Mouse (Mus musculus): ENCODE results near the gene Noxa1. TPM values are rescaled to one million over a fixed set of nuclear protein-coding genes. Genes with fewer than 3 reads are reported as not detected.

Noxa1 gene
- total RNA-seq, 1 experiment from 2014 or later: not detected

- no peak for ATAC-seq (replicated peaks in 1 of 2; ENCODE audit: insufficient read depth in 1 of 2, low FRiP score in 2 of 2, low TSS enrichment in 1 of 2, low read depth in 1 of 2, poor library complexity in 2 of 2, severe bottlenecking in 2 of 2)
Measured at GRCm38 (mm10) chr2:25058926-25059325, 36.0 kb downstream of the Noxa1 start.

GRCm38 (mm10) chr2:25055409-25056155, 39.4 kb downstream of the Noxa1 start:
- no peak for ATAC-seq (replicated peaks in 1 of 2; ENCODE audit: insufficient read depth in 1 of 2, low FRiP score in 2 of 2, low TSS enrichment in 1 of 2, low read depth in 1 of 2, poor library complexity in 2 of 2, severe bottlenecking in 2 of 2)

- ATAC-seq (replicated peaks in 1 of 2; ENCODE audit: insufficient read depth in 1 of 2, low FRiP score in 2 of 2, low TSS enrichment in 1 of 2, low read depth in 1 of 2, poor library complexity in 2 of 2, severe bottlenecking in 2 of 2): 0 out of 4 replicates have a peak, but pooled peaks of 1 of the 2 experiments have one; percentile 4
Measured at GRCm38 (mm10) chr2:25055068-25055405, 39.9 kb downstream of the Noxa1 start.

- peak; percentile 76 to 80 for ATAC-seq (replicated peaks in 1 of 2; ENCODE audit: insufficient read depth in 1 of 2, low FRiP score in 2 of 2, low TSS enrichment in 1 of 2, low read depth in 1 of 2, poor library complexity in 2 of 2, severe bottlenecking in 2 of 2)
Measured at GRCm38 (mm10) chr2:25054221-25055067, 40.5 kb downstream of the Noxa1 start, which contains the start of gene Nsmf. Gene Nsmf (plus strand): TSS chr2:25054355.

- ATAC-seq (replicated peaks in 1 of 2; ENCODE audit: insufficient read depth in 1 of 2, low FRiP score in 2 of 2, low TSS enrichment in 1 of 2, low read depth in 1 of 2, poor library complexity in 2 of 2, severe bottlenecking in 2 of 2): no peak
Measured at GRCm38 (mm10) chr2:25053101-25053500, 41.8 kb downstream of the Noxa1 start.

- ATAC-seq (replicated peaks in 1 of 2; ENCODE audit: insufficient read depth in 1 of 2, low FRiP score in 2 of 2, low TSS enrichment in 1 of 2, low read depth in 1 of 2, poor library complexity in 2 of 2, severe bottlenecking in 2 of 2): no peak
Measured at GRCm38 (mm10) chr2:25051450-25051849, 43.5 kb downstream of the Noxa1 start.

- no peak for ATAC-seq (replicated peaks in 1 of 2; ENCODE audit: insufficient read depth in 1 of 2, low FRiP score in 2 of 2, low TSS enrichment in 1 of 2, low read depth in 1 of 2, poor library complexity in 2 of 2, severe bottlenecking in 2 of 2)
Measured at GRCm38 (mm10) chr2:25050921-25051320, 44.0 kb downstream of the Noxa1 start.

- ATAC-seq (replicated peaks in 1 of 2; ENCODE audit: insufficient read depth in 1 of 2, low FRiP score in 2 of 2, low TSS enrichment in 1 of 2, low read depth in 1 of 2, poor library complexity in 2 of 2, severe bottlenecking in 2 of 2): no peak
Measured at GRCm38 (mm10) chr2:25040089-25040488, 54.9 kb downstream of the Noxa1 start.

Other genes starting within 250 kb of the Noxa1 start
- gene Ehmt1, start 175.5 kb downstream of the Noxa1 start, total RNA-seq (2017): 136 and 149 TPM in 2 replicates
- 89.9 and 103 TPM in 2 replicates for gene Arrdc1, start 159.9 kb downstream of the Noxa1 start, total RNA-seq (2017)
- gene Zmynd19, start 145.4 kb downstream of the Noxa1 start, total RNA-seq (2017): 39.8 and 53.3 TPM in 2 replicates
- gene Dph7, start 132.7 kb downstream of the Noxa1 start, total RNA-seq (2017): 22.3 and 28.9 TPM in 2 replicates
- 67.4 and 81.5 TPM in 2 replicates for gene Mrpl41, start 120.1 kb downstream of the Noxa1 start, total RNA-seq (2017)
- gene Pnpla7, start 119.1 kb downstream of the Noxa1 start, total RNA-seq (2017): 41.2 and 70.3 TPM in 2 replicates
- gene Nsmf, start 40.8 kb downstream of the Noxa1 start, total RNA-seq (2017): 16.0 and 28.9 TPM in 2 replicates
- not detected in 2 replicates for gene Entpd8, start 14.8 kb downstream of the Noxa1 start, total RNA-seq (2017)
- gene Nrarp, start 85.6 kb upstream of the Noxa1 start, total RNA-seq (2017): 2.6 and 4.4 TPM in 2 replicates
- 30.0 and 33.3 TPM in 2 replicates for gene Tor4a, start 101.7 kb upstream of the Noxa1 start, total RNA-seq (2017)
- gene Nelfb, start 116.3 kb upstream of the Noxa1 start, total RNA-seq (2017): 40.1 and 53.5 TPM in 2 replicates
- not detected in 2 replicates for gene Stpg3, start 119.5 kb upstream of the Noxa1 start, total RNA-seq (2017)
- gene Fam166a, start 123.6 kb upstream of the Noxa1 start, total RNA-seq (2017): not detected in 2 replicates
- gene Tubb4b, start 129.6 kb upstream of the Noxa1 start, total RNA-seq (2017): 426 and 473 TPM in 2 replicates
- 0.81 TPM in 1 of 2 replicates, not detected in the other for gene Slc34a3, start 139.2 kb upstream of the Noxa1 start, total RNA-seq (2017)
- not detected in 2 replicates for gene Rnf224, start 141.6 kb upstream of the Noxa1 start, total RNA-seq (2017)
- gene Rnf208, start 147.1 kb upstream of the Noxa1 start, total RNA-seq (2017): 0.50 TPM in 1 of 2 replicates, not detected in the other
- not detected in 2 replicates for gene Cysrt1, start 147.3 kb upstream of the Noxa1 start, total RNA-seq (2017)
- gene AL732309.1, start 151.7 kb upstream of the Noxa1 start, total RNA-seq (2017): 1.4 and 5.1 TPM in 2 replicates
- gene Tmem203, start 160.3 kb upstream of the Noxa1 start, total RNA-seq (2017): 9.9 and 10.8 TPM in 2 replicates
- 8.2 and 10.6 TPM in 2 replicates for gene Tprn, start 167.5 kb upstream of the Noxa1 start, total RNA-seq (2017)
- gene Ssna1, start 177.3 kb upstream of the Noxa1 start, total RNA-seq (2017): 46.4 and 82.9 TPM in 2 replicates
- 39.0 and 46.9 TPM in 2 replicates for gene Anapc2, start 177.3 kb upstream of the Noxa1 start, total RNA-seq (2017)
- not detected in 2 replicates for gene Tmem210, start 193.0 kb upstream of the Noxa1 start, total RNA-seq (2017)
- not detected in 2 replicates for gene Lrrc26, start 194.8 kb upstream of the Noxa1 start, total RNA-seq (2017)
- gene Grin1, start 224.0 kb upstream of the Noxa1 start, total RNA-seq (2017): not detected in 2 replicates
- gene Man1b1, start 237.2 kb upstream of the Noxa1 start, total RNA-seq (2017): 60.9 and 70.9 TPM in 2 replicates

Data from hematopoietic stem cell, adult 5-6 weeks (primary cell).